Mouse (Mus musculus) embryonic facial prominence, embryonic 12.5 days (tissue): ENCODE results near the gene Phkg2. TPM values are rescaled to one million over a fixed set of nuclear protein-coding genes. Genes with fewer than 3 reads are reported as not detected.

Experiments used
- ATAC-seq: fragments of 200-750 bp; cut with Nextera tagmentation; 2 replicates; pipeline ENCODE4 v1.8.0; 2017; ENCODE audit not compliant: insufficient number of reproducible peaks, insufficient read depth, low FRiP score, low TSS enrichment
- H3K27ac ChIP-seq: fragments of 300-500 bp; sonication (generic); 2 replicates; pipeline ENCODE4 v1.5.1; 2016; ENCODE audit warnings: mild to moderate bottlenecking
- H3K27me3 ChIP-seq: fragments of 300-500 bp; sonication (generic); 2 replicates; pipeline ENCODE4 v1.6.1; 2016; ENCODE audit warnings: mild to moderate bottlenecking, moderate library complexity
- H3K36me3 ChIP-seq: fragments of 300-500 bp; sonication (generic); 2 replicates; pipeline ENCODE4 v1.6.1; 2016; ENCODE audit warnings: mild to moderate bottlenecking
- H3K4me1 ChIP-seq: fragments of 300-500 bp; sonication (generic); 2 replicates; pipeline ENCODE4 v1.6.1; 2016
- H3K4me2 ChIP-seq: fragments of 300-500 bp; sonication (generic); replicated peaks from 2 replicates; pipeline ENCODE4 v1.6.1; 2016; ENCODE audit warnings: mild to moderate bottlenecking, moderate library complexity
- H3K4me3 ChIP-seq: fragments of 300-500 bp; sonication (generic); 2 replicates; pipeline ENCODE4 v1.5.1; 2016; ENCODE audit warnings: mild to moderate bottlenecking
- H3K9ac ChIP-seq: fragments of 300-500 bp; sonication (generic); 2 replicates; pipeline ENCODE4 v1.6.1; 2016; ENCODE audit warnings: mild to moderate bottlenecking, moderate library complexity
- H3K9me3 ChIP-seq: fragments of 300-500 bp; sonication (generic); 2 replicates; pipeline ENCODE4 v1.6.1; 2016; ENCODE audit warnings: mild to moderate bottlenecking, moderate library complexity
- WGBS: fragments of 180-500 bp; shearing (Covaris S2); methylation state at CpG from one replicate; pipeline ENCODE4 v1.1.7; 2016; 5-methylcytosine and 5-hydroxymethylcytosine counted together
- polyA plus RNA-seq: library from polyadenylated mRNA; unstranded; fragments of >200 nt; fragmentation: Nextera tagmentation; extraction: Ambion mirVana; gene quantifications from 2 replicates; pipeline ENCODE4 v1.2.1, GENCODE M21; 2016

Phkg2 gene
- polyA plus RNA-seq, 1 experiment from 2014 or later = 39.3 TPM

DNA sequence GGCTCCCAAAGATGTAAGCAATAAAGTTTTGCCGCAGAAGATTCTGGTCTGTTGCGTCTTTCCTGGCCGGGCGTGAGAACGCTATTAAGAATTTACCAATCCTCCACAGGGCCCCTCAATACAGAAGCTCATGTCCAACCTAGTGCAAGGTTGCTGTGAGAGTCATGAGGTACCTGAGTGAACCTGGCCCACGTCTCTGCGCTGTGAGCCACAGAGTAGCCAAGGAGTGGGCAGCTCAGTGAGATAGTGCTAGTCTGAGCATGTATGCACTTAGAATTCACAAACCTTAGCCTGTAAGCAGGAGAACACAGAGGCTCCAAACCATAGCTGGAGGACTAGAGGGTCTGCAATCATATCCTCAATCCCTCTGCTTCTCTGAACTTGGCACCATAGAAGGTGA, 52.9 kb downstream of the Phkg2 start:
- no peak overlapping the region for H3K27ac ChIP-seq
- no peaks in the 10 kb centered on the region for H3K9me3 ChIP-seq
- H3K4me2 ChIP-seq = no peak overlapping the region
- H3K9ac ChIP-seq = no peak overlapping the region
- H3K27me3 ChIP-seq = no peaks in the 10 kb centered on the region
- H3K4me1 ChIP-seq = no peaks in the 10 kb centered on the region
- H3K36me3 ChIP-seq = no peaks in the 10 kb centered on the region
- ATAC-seq = no peak
- H3K4me3 ChIP-seq = no peak overlapping the region
- 96% methylated on average over 7 of the region's 7 CpGs for WGBS

DNA sequence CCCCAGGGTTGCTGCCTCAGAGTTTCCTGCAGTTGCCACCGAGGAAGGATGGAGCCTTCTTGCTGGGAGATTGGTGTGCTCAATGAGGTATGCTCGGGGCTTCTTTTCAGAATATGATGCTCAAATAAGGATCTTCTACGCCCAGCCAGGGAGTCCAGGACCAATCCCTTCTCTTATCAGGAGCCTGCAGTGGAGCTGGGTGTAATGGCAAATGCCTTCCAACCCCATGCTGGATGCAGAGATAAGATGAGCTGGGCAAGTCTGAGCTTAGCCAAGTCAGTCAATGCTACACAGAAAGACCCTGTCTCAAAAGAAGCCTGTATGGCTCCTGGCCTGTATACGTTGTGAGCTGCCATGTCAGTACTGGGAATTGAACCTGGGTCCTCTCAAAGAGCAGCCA, 53.3 kb downstream of the Phkg2 start:
- Histone ChIP-seq H3K9ac (no peak overlapping the region), H3K27me3 (no peaks in the 10 kb centered on the region), H3K27ac (no peak overlapping the region), H3K36me3 (no peaks in the 10 kb centered on the region), H3K4me1 (no peaks in the 10 kb centered on the region), H3K4me2 (no peak overlapping the region), H3K9me3 (no peaks in the 10 kb centered on the region), H3K4me3 (no peak overlapping the region)
- WGBS = 89% methylated on average over 4 of the region's 4 CpGs
- no peak for ATAC-seq

DNA sequence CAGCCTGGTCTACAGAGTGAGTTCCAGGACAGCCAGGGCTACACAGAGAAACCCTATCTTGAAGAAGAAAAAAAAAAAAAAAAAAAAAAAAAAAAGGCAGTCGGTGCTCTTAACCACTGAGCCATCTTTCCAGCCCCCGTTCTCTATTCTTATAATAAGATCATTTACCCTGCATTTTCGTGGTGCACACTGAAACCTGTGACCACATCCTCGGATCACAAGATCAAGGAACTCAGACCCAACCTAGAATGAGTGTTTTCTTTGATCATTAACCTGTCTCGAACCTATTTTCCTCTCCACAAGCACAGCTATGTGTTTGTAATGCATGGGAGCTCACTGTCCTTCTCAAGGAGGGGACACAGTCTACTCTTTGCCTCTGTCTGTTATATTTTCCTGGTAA, 55.5 kb downstream of the Phkg2 start:
- Histone ChIP-seq H3K27me3 (no peaks in the 10 kb centered on the region), H3K9me3 (no peaks in the 10 kb centered on the region), H3K4me1 (no peaks in the 10 kb centered on the region), H3K27ac (no peak overlapping the region), H3K4me3 (no peak overlapping the region), H3K9ac (no peak overlapping the region), H3K4me2 (no peak overlapping the region), H3K36me3 (no peaks in the 10 kb centered on the region)
- ATAC-seq = no peak
- WGBS = 83% methylated on average over 4 of the region's 5 CpGs

DNA sequence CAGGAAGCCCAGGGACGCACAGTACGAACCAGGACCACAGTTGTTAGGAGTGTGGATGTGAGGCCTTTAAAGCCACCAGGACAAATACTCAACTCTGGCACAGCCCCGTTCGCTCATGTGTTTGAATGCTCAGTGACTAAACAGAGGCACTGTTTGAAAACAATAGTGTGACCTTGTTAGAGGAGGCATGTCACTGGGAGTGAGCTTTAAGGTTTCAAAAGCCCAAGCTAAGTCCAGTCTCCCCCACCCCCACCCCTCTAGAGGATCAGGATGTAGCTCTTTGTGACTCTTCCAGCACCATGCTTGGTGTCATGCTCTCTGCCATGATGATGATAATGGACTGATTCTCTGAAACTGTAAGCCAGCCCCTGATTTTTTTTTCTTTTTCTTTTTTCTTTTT, 58.3 kb downstream of the Phkg2 start:
- Histone ChIP-seq H3K36me3 (no peaks in the 10 kb centered on the region), H3K9ac (no peak overlapping the region), H3K4me3 (no peak overlapping the region), H3K27ac (no peak overlapping the region), H3K4me1 (no peaks in the 10 kb centered on the region), H3K27me3 (no peaks in the 10 kb centered on the region), H3K9me3 (no peaks in the 10 kb centered on the region), H3K4me2 (no peak overlapping the region)
- ATAC-seq = no peak
- WGBS = 79% methylated on average over 4 of the region's 4 CpGs

Other genes starting within 250 kb of the Phkg2 start
- gene Zfp768, start 227.8 kb upstream of the Phkg2 start, polyA plus RNA-seq = 22.3 and 22.5 TPM in 2 replicates
- 9.3 and 10.5 TPM in 2 replicates for gene Zfp747, start 197.3 kb upstream of the Phkg2 start, polyA plus RNA-seq
- 6.0 and 6.9 TPM in 2 replicates for gene 9130019O22Rik, start 186.2 kb upstream of the Phkg2 start, polyA plus RNA-seq
- gene E430018J23Rik, start 179.7 kb upstream of the Phkg2 start, polyA plus RNA-seq = 6.9 and 7.8 TPM in 2 replicates
- gene Zfp764, start 166.5 kb upstream of the Phkg2 start, polyA plus RNA-seq = 7.9 and 8.5 TPM in 2 replicates
- gene Zfp688, start 151.3 kb upstream of the Phkg2 start, polyA plus RNA-seq = 25.0 and 28.4 TPM in 2 replicates
- gene Zfp689, start 124.2 kb upstream of the Phkg2 start, polyA plus RNA-seq = 16.5 and 16.7 TPM in 2 replicates
- 47.5 and 48.7 TPM in 2 replicates for gene Prr14, start 113.7 kb upstream of the Phkg2 start, polyA plus RNA-seq
- 14.6 and 14.8 TPM in 2 replicates for gene Fbrs, start 94.1 kb upstream of the Phkg2 start, polyA plus RNA-seq
- 88.0 and 88.4 TPM in 2 replicates for gene Srcap, start 61.4 kb upstream of the Phkg2 start, polyA plus RNA-seq
- 16.9 and 17.2 TPM in 2 replicates for gene Gm42715, start 53.8 kb upstream of the Phkg2 start, polyA plus RNA-seq
- gene Tmem265, start 11.9 kb upstream of the Phkg2 start, polyA plus RNA-seq = 4.8 and 5.7 TPM in 2 replicates
- 11.0 and 11.3 TPM in 2 replicates for gene Ccdc189, start 15.3 kb downstream of the Phkg2 start, polyA plus RNA-seq
- 63.0 and 66.2 TPM in 2 replicates for gene Rnf40, start 15.4 kb downstream of the Phkg2 start, polyA plus RNA-seq
- 24.6 and 25.1 TPM in 2 replicates for gene Zfp629, start 42.5 kb downstream of the Phkg2 start, polyA plus RNA-seq
- 127 and 141 TPM in 2 replicates for gene Bcl7c, start 135.6 kb downstream of the Phkg2 start, polyA plus RNA-seq
- 27.7 and 30.5 TPM in 2 replicates for gene Ctf1, start 139.4 kb downstream of the Phkg2 start, polyA plus RNA-seq
- 0.55 and 0.68 TPM in 2 replicates for gene Ctf2, start 158.8 kb downstream of the Phkg2 start, polyA plus RNA-seq
- 11.8 and 11.9 TPM in 2 replicates for gene Fbxl19, start 171.2 kb downstream of the Phkg2 start, polyA plus RNA-seq
- 16.7 and 17.5 TPM in 2 replicates for gene Orai3, start 196.5 kb downstream of the Phkg2 start, polyA plus RNA-seq
- gene Setd1a, start 203.3 kb downstream of the Phkg2 start, polyA plus RNA-seq = 25.5 and 26.5 TPM in 2 replicates
- not detected in 2 replicates for gene Gm49388, start 212.3 kb downstream of the Phkg2 start, polyA plus RNA-seq
- 10.3 and 10.9 TPM in 2 replicates for gene Hsd3b7, start 227.3 kb downstream of the Phkg2 start, polyA plus RNA-seq